Mouse (Mus musculus): ENCODE measurements at regions not wholly inside any gene's neighbourhood (a gene's known extent, or its start where the extent isn't known, plus 50 kb on each side); places are given as distances from the start of the nearest gene placed in this dataset.

GRCm38 (mm10) chr12:79950579-79951112 lies 162.2 kb downstream of the Zfp36l1 start:
- TF ChIP-seq CTCF (IDR thresholded peaks at IDR 0.05; ENCODE audit: low read depth, low read length): no peak
- TF ChIP-seq TAL1 (conservative IDR thresholded peaks at IDR 0.05; ENCODE audit: low read depth, low read length): no peak
- no peak for TF ChIP-seq GATA1 (IDR thresholded peaks at IDR 0.05; ENCODE audit: borderline replicate concordance, low read length)
